21 mouse cellular contexts compared by ENCODE assay signal in the genomic region with DNA sequence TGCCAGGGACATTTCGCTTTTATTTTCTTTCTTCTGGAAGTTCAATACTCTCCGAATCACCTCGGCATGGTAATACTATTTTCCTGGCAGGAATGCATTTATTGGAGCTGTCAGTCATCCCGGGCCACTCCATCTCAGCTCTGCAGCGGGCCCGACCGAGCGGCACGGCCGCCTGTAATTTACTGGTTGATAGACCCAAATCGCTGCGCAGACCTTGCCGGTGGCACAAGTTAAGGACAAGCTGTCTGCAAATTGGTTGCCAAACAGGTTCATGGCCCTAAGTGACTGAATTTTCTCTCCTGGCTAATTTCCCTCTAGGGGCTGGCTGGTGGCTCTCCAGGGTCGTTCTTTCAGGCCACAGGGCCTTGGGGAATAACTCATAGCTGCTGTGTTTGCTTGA.
A peak's percentile ranks its signal among the peaks of the same experiment; 100 is the strongest.
DNase-seq lines count a peak whose midpoint lies in the region; ATAC-seq and TF ChIP-seq lines count a peak whose summit lies in the region.
"Had no signal": no experiment of that assay in that cellular context is flagged by ENCODE, and none has a peak within 500 bp of the region (broad histone marks: within the 10 kb centered on the region; RNA-seq: fewer than 3 reads in every experiment).

No protein-coding gene starts in this region.

- H3K4me1 ChIP-seq in hindbrain, embryonic 14.5 days (replicated peaks; ENCODE audit: control insufficient read depth, insufficient read depth, low read length) = peaks cover 13% of the 10 kb centered on the region; the same call in 1 of the 2 replicates
- H3K4me1 ChIP-seq in hindbrain, embryonic 16.5 days (ENCODE audit: control insufficient read depth, insufficient read depth, low read depth, low read length) = peaks cover 4% of the 10 kb centered on the region
- no peaks in the 10 kb centered on the region for H3K4me1 ChIP-seq in kidney, adult 2 months (ENCODE audit: control insufficient read depth, insufficient read depth, low read length)
- H3K4me1 ChIP-seq in kidney, embryonic 16.5 days (ENCODE audit: insufficient read depth, low read length) = peaks cover 11% of the 10 kb centered on the region
- H3K4me1 ChIP-seq in forebrain, embryonic 14.5 days (ENCODE audit: control insufficient read depth, insufficient read depth, low read length) = 0 out of 2 replicates have a peak, but pooled peaks cover 3% of the 10 kb centered on the region
- H3K4me1 ChIP-seq: embryonic facial prominence, embryonic 12.5 days; embryonic facial prominence, embryonic 15.5 days; heart, embryonic 12.5 days; heart, embryonic 15.5 days had no signal

- WGBS in hindbrain, embryonic 14.5 days = 52% methylated on average over 14 of the region's 14 CpGs
- WGBS in hindbrain, embryonic 16.5 days = 58% methylated on average over 14 of the region's 14 CpGs
- WGBS in kidney, adult 2 months = 64% methylated on average over 14 of the region's 14 CpGs
- 73% methylated on average over 14 of the region's 14 CpGs for WGBS in kidney, embryonic 16.5 days
- 90% methylated on average over 14 of the region's 14 CpGs for WGBS in forebrain, embryonic 14.5 days

- ATAC-seq in hindbrain, embryonic 14.5 days (ENCODE audit: low FRiP score) = no peak
- no peak for ATAC-seq in hindbrain, embryonic 16.5 days
- ATAC-seq in kidney, embryonic 16.5 days (ENCODE audit: low FRiP score, low TSS enrichment) = no peak
- ATAC-seq in forebrain, embryonic 14.5 days = no peak
- ATAC-seq: activated CD4-positive, CD25-positive, alpha-beta regulatory T cell, adult 4 months; CD4-positive, CD25-positive, alpha-beta regulatory T cell, adult 4 months; forebrain, embryonic 15.5 days; inflammation-experienced regulatory T-cells, adult 6 months; intestine, embryonic 16.5 days had no signal

- H3K36me3 ChIP-seq in hindbrain, embryonic 14.5 days (replicated peaks; ENCODE audit: control insufficient read depth, insufficient read depth) = no peaks in the 10 kb centered on the region
- H3K36me3 ChIP-seq in hindbrain, embryonic 16.5 days (ENCODE audit: control insufficient read depth, insufficient read depth, low read length) = no peaks in the 10 kb centered on the region
- no peaks in the 10 kb centered on the region for H3K36me3 ChIP-seq in kidney, adult 2 months (ENCODE audit: control insufficient read depth, insufficient read depth, low read length)
- no peaks in the 10 kb centered on the region for H3K36me3 ChIP-seq in kidney, embryonic 16.5 days (ENCODE audit: insufficient read depth, low read length)
- no peaks in the 10 kb centered on the region for H3K36me3 ChIP-seq in forebrain, embryonic 14.5 days (ENCODE audit: control insufficient read depth, insufficient read depth, low read length)
- H3K36me3 ChIP-seq: embryonic facial prominence, embryonic 12.5 days; embryonic facial prominence, embryonic 15.5 days; forebrain, embryonic 15.5 days; heart, embryonic 12.5 days; heart, embryonic 15.5 days; hindbrain, embryonic 15.5 days had no signal

- no peak for DNase-seq in hindbrain, embryonic 14.5 days (ENCODE audit: low spot score)
- peak; percentile 4 for DNase-seq in kidney, adult 2 months
- peak; percentile 49 for DNase-seq in brain, embryonic 14.5 days (ENCODE audit: low read depth)
- no peak for DNase-seq in forebrain, embryonic 14.5 days (ENCODE audit: low spot score)
- DNase-seq: adrenal gland, adult 8-10 months; gastrocnemius, postnatal 25 days; heart, adult 18-20 months; heart, postnatal 10 days; heart, postnatal 36 days had no signal

- 0 out of 2 replicates have a peak overlapping the region, but pooled peaks have one; percentile 24 for H3K27ac ChIP-seq in hindbrain, embryonic 14.5 days
- no peak overlapping the region for H3K27ac ChIP-seq in hindbrain, embryonic 16.5 days (ENCODE audit: low read depth, low read length)
- no peak overlapping the region for H3K27ac ChIP-seq in kidney, adult 2 months (ENCODE audit: insufficient read depth, low read depth, low read length)
- H3K27ac ChIP-seq in kidney, embryonic 16.5 days (ENCODE audit: low read length) = no peak overlapping the region
- no peak overlapping the region for H3K27ac ChIP-seq in forebrain, embryonic 14.5 days (ENCODE audit: low read depth, low read length)
- H3K27ac ChIP-seq: embryonic facial prominence, embryonic 12.5 days; embryonic facial prominence, embryonic 15.5 days; forebrain, embryonic 15.5 days; heart, embryonic 15.5 days; hindbrain, embryonic 15.5 days had no signal

- no peak overlapping the region for H3K9ac ChIP-seq in hindbrain, embryonic 14.5 days
- no peak overlapping the region for H3K9ac ChIP-seq in hindbrain, embryonic 16.5 days (ENCODE audit: low read depth, low read length)
- H3K9ac ChIP-seq in kidney, embryonic 16.5 days (replicated peaks; ENCODE audit: low read length) = no peak overlapping the region
- no peak overlapping the region for H3K9ac ChIP-seq in forebrain, embryonic 14.5 days (ENCODE audit: low read length)
- H3K9ac ChIP-seq: embryonic facial prominence, embryonic 12.5 days; embryonic facial prominence, embryonic 15.5 days; forebrain, embryonic 15.5 days; heart, embryonic 12.5 days; heart, embryonic 15.5 days; hindbrain, embryonic 15.5 days had no signal

- no peak overlapping the region for H3K4me2 ChIP-seq in hindbrain, embryonic 14.5 days (replicated peaks)
- H3K4me2 ChIP-seq in hindbrain, embryonic 16.5 days (ENCODE audit: low read length) = no peak overlapping the region
- no peak overlapping the region for H3K4me2 ChIP-seq in kidney, embryonic 16.5 days (replicated peaks; ENCODE audit: low read depth, low read length)
- H3K4me2 ChIP-seq in forebrain, embryonic 14.5 days (ENCODE audit: low read length) = no peak overlapping the region
- H3K4me2 ChIP-seq: embryonic facial prominence, embryonic 12.5 days; embryonic facial prominence, embryonic 15.5 days; forebrain, embryonic 15.5 days; heart, embryonic 12.5 days; heart, embryonic 15.5 days; hindbrain, embryonic 15.5 days had no signal

- no peak for TF ChIP-seq POLR2A in kidney, adult 2 months (IDR thresholded peaks at IDR 0.05; ENCODE audit: low read depth, low read length)
- TF ChIP-seq POLR2A in brain, embryonic 14.5 days (IDR thresholded peaks at IDR 0.05; ENCODE audit: borderline replicate concordance, extremely low read depth, insufficient read depth, insufficient read length, poor library complexity, severe bottlenecking) = no peak

- TF ChIP-seq CTCF in kidney, adult 2 months (conservative IDR thresholded peaks at IDR 0.05; ENCODE audit: insufficient read depth, insufficient read length, low read depth, low read length) = no peak
- TF ChIP-seq CTCF in brain, embryonic 14.5 days (IDR thresholded peaks at IDR 0.05; ENCODE audit: borderline replicate concordance, extremely low read depth, insufficient read depth, insufficient read length) = no peak

- H3K9me3 ChIP-seq in hindbrain, embryonic 14.5 days (ENCODE audit: control insufficient read depth, low read length) = no peaks in the 10 kb centered on the region
- no peaks in the 10 kb centered on the region for H3K9me3 ChIP-seq in hindbrain, embryonic 16.5 days (ENCODE audit: control insufficient read depth, low read length)
- no peaks in the 10 kb centered on the region for H3K9me3 ChIP-seq in kidney, embryonic 16.5 days (ENCODE audit: low read length)
- H3K9me3 ChIP-seq in forebrain, embryonic 14.5 days (replicated peaks; ENCODE audit: control insufficient read depth, low read length) = no peaks in the 10 kb centered on the region
- H3K9me3 ChIP-seq: embryonic facial prominence, embryonic 12.5 days; embryonic facial prominence, embryonic 15.5 days; forebrain, embryonic 15.5 days; heart, embryonic 12.5 days; heart, embryonic 15.5 days; hindbrain, embryonic 15.5 days had no signal

- H3K4me3 ChIP-seq in hindbrain, embryonic 14.5 days (replicated peaks; ENCODE audit: low read length) = no peak overlapping the region
- no peak overlapping the region for H3K4me3 ChIP-seq in hindbrain, embryonic 16.5 days (ENCODE audit: low read length)
- H3K4me3 ChIP-seq in kidney, adult 2 months (ENCODE audit: insufficient read depth, low read depth, low read length) = no peak overlapping the region
- H3K4me3 ChIP-seq in kidney, embryonic 16.5 days (ENCODE audit: low read length) = no peak overlapping the region
- no peak overlapping the region for H3K4me3 ChIP-seq in forebrain, embryonic 14.5 days (ENCODE audit: low read depth, low read length)
- H3K4me3 ChIP-seq: embryonic facial prominence, embryonic 12.5 days; embryonic facial prominence, embryonic 15.5 days; forebrain, embryonic 15.5 days; heart, embryonic 12.5 days; heart, embryonic 15.5 days; hindbrain, embryonic 15.5 days had no signal

- no peaks in the 10 kb centered on the region for H3K27me3 ChIP-seq in hindbrain, embryonic 14.5 days (ENCODE audit: control insufficient read depth, insufficient read depth, low read length)
- H3K27me3 ChIP-seq in hindbrain, embryonic 16.5 days (replicated peaks; ENCODE audit: control insufficient read depth, insufficient read depth, low read length) = no peaks in the 10 kb centered on the region
- no peaks in the 10 kb centered on the region for H3K27me3 ChIP-seq in kidney, adult 2 months (replicated peaks; ENCODE audit: control insufficient read depth, insufficient read depth, low read length)
- H3K27me3 ChIP-seq in kidney, embryonic 16.5 days (ENCODE audit: insufficient read depth, low read length) = no peaks in the 10 kb centered on the region
- no peaks in the 10 kb centered on the region for H3K27me3 ChIP-seq in forebrain, embryonic 14.5 days (replicated peaks; ENCODE audit: control insufficient read depth, insufficient read depth, low read length)
- H3K27me3 ChIP-seq: embryonic facial prominence, embryonic 12.5 days; embryonic facial prominence, embryonic 15.5 days; forebrain, embryonic 15.5 days; heart, embryonic 12.5 days; heart, embryonic 15.5 days; hindbrain, embryonic 15.5 days had no signal

Comparison
In these comparisons a context has a peak if more than half of its experiments do, and no peak if none do; other contexts are left out.
1. DNase-seq: peak in kidney, adult 2 months (single experiment) and brain, embryonic 14.5 days (single experiment); none in hindbrain, embryonic 14.5 days (single experiment) and forebrain, embryonic 14.5 days (single experiment).